Mouse (Mus musculus): ENCODE measurements around the gene S100a7a.

GRCm38 (mm10) chr3:90625496-90625895 lies 28.3 kb upstream of the S100a7a start:
- TF ChIP-seq CTCF (IDR thresholded peaks at IDR 0.05; ENCODE audit: insufficient read depth, low read depth, low read length), result no peak
- no peak for TF ChIP-seq POLR2A (IDR thresholded peaks at IDR 0.05; ENCODE audit: insufficient read depth, low read depth, low read length)

Data from olfactory bulb, adult 2 months (tissue).